In the genomic region with DNA sequence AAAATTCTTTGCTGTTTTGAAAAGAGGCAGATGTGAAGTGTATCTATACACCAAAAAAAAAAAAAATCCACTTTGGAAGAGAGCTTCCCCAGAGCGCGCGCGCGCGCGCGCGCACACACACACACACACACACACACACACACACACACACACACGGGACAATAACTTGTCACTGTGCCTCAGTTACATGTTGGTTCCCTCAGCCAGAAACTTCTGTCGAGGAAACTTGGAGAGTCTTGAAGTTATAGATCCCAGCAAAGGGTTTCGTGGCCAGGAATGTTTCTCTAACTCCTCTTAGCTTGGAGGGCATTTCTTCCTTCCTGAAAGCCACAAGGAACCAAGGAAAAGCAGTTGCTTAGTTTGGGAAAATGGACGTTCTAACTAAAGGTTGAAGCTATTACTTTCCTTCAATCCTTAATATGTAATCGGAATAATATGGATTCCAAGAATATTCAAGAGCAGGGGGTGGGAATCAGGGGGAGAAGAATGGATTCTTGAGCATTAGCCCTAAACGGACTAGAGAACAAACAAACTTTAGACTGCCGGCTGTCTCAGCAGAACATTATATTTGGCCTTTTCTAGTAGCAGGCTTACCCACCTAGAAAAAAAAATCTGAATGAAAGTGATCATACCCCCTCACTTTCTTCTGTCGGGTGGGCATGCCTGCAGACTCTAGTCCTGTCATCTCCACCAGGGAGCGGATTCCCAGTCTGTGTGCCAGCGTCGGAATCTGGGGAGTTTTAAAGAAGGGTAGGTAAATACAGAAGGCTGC, we compare ENCODE assay signal across 8 mouse cellular contexts. TPM values are rescaled to one million over a fixed set of nuclear protein-coding genes. Genes with fewer than 3 reads are reported as not detected.
DNase-seq lines count a peak whose midpoint lies in the region; ATAC-seq lines count a peak whose summit lies in the region.

No protein-coding gene starts in this region.

- peak overlapping the region; percentile 59 for H3K9ac ChIP-seq in hindbrain, embryonic 13.5 days
- no peak overlapping the region for H3K9ac ChIP-seq in liver, embryonic 15.5 days

- peak; percentile 89 for DNase-seq in heart, adult 11 months
- no peak for DNase-seq in heart, adult 8-10 months (ENCODE audit: low spot score)
- DNase-seq in ovary, adult 18-20 months (ENCODE audit: low spot score): no peak
- DNase-seq in right cerebral cortex, postnatal 36 days (ENCODE audit: low spot score in 2 of 2): no peak

- WGBS in hindbrain, embryonic 13.5 days: 3% methylated on average over 20 of the region's 20 CpGs
- 2% methylated on average over 20 of the region's 20 CpGs for WGBS in liver, embryonic 15.5 days (ENCODE audit: insufficient replicate concordance)

- H3K4me3 ChIP-seq in brown adipose tissue, adult 24 weeks (ENCODE audit: insufficient read depth, low read depth, low read length): peak overlapping the region; percentile 43
- peak overlapping the region; percentile 89 for H3K4me3 ChIP-seq in hindbrain, embryonic 13.5 days
- H3K4me3 ChIP-seq in liver, embryonic 15.5 days (replicated peaks): peak overlapping the region; percentile 35

- H3K36me3 ChIP-seq in hindbrain, embryonic 13.5 days: no peaks in the 10 kb centered on the region
- H3K36me3 ChIP-seq in liver, embryonic 15.5 days (replicated peaks): no peaks in the 10 kb centered on the region

- peak overlapping the region; percentile 20 for H3K27ac ChIP-seq in brown adipose tissue, adult 24 weeks (replicated peaks; ENCODE audit: low read depth, low read length)
- peak overlapping the region; percentile 94 for H3K27ac ChIP-seq in hindbrain, embryonic 13.5 days
- 0 out of 2 replicates have a peak overlapping the region, but pooled peaks have one; percentile 33 for H3K27ac ChIP-seq in liver, embryonic 15.5 days (replicated peaks)

- H3K4me1 ChIP-seq in brown adipose tissue, adult 24 weeks (ENCODE audit: control insufficient read depth, insufficient read depth, insufficient read length, low read length): no peaks in the 10 kb centered on the region
- peaks cover 40% of the 10 kb centered on the region for H3K4me1 ChIP-seq in hindbrain, embryonic 13.5 days (replicated peaks)
- peaks cover 17% of the 10 kb centered on the region for H3K4me1 ChIP-seq in liver, embryonic 15.5 days (replicated peaks)

- ATAC-seq in hindbrain, embryonic 13.5 days (ENCODE audit: low FRiP score): no peak
- no peak for ATAC-seq in liver, embryonic 15.5 days (ENCODE audit: insufficient read depth)
- ATAC-seq in inflammation-experienced regulatory T-cells, adult 6 months: no peak

- H3K27me3 ChIP-seq in hindbrain, embryonic 13.5 days: peaks cover 31% of the 10 kb centered on the region
- peaks cover 69% of the 10 kb centered on the region for H3K27me3 ChIP-seq in liver, embryonic 15.5 days

- H3K4me2 ChIP-seq in hindbrain, embryonic 13.5 days: peak overlapping the region; percentile 88
- H3K4me2 ChIP-seq in liver, embryonic 15.5 days: peak overlapping the region; percentile 75

- H3K9me3 ChIP-seq in hindbrain, embryonic 13.5 days: no peaks in the 10 kb centered on the region
- no peaks in the 10 kb centered on the region for H3K9me3 ChIP-seq in liver, embryonic 15.5 days (replicated peaks)

RNA-seq across cellular contexts. Expression of gene E130114P18Rik, which starts 2.2 kb away (rescaled TPM):
- total RNA-seq in heart, adult 8-10 months (2022): under 1 TPM in 2 of 4 experiments, not detected in 2; 0.23 to 0.41 TPM
- not detected in 2 replicates for polyA plus RNA-seq in brown adipose tissue, adult 24 weeks (2012; ENCODE audit: insufficient read depth, insufficient read length, missing spikeins)
- 34.2 and 37.0 TPM in 2 replicates for polyA plus RNA-seq in hindbrain, embryonic 13.5 days (2015; fragmentation: Nextera tagmentation; extraction: Ambion mirVana)
- 0.10 and 0.12 TPM in 2 replicates for polyA plus RNA-seq in liver, embryonic 15.5 days (2015; fragmentation: Nextera tagmentation; extraction: Ambion mirVana)
- polyA plus RNA-seq in inflammation-experienced regulatory T-cells, adult 6 months (2017; shearing (Covaris generic)): not detected

RNA-seq across cellular contexts. Expression of gene Nfia, which starts 3.1 kb away (rescaled TPM):
- 100 to 1,000 TPM; 109 to 137 (median 121) TPM for total RNA-seq in heart, adult 8-10 months (2022)
- 43.3 and 74.8 TPM in 2 replicates for polyA plus RNA-seq in brown adipose tissue, adult 24 weeks (2012; ENCODE audit: insufficient read depth, insufficient read length, missing spikeins)
- 48.1 and 53.2 TPM in 2 replicates for polyA plus RNA-seq in hindbrain, embryonic 13.5 days (2015; fragmentation: Nextera tagmentation; extraction: Ambion mirVana)
- polyA plus RNA-seq in liver, embryonic 15.5 days (2015; fragmentation: Nextera tagmentation; extraction: Ambion mirVana): 4.1 TPM in 2 replicates
- polyA plus RNA-seq in inflammation-experienced regulatory T-cells, adult 6 months (2017; shearing (Covaris generic)): 10 to 100 TPM; 11.0 to 19.2 (median 15.7) TPM

Comparison
In these comparisons a context has a peak if more than half of its experiments do, and no peak if none do; other contexts are left out.
1. H3K27ac ChIP-seq: peak in every context shown above with its lines; median percentile 94 in hindbrain, embryonic 13.5 days; 33 in liver, embryonic 15.5 days; 20 in brown adipose tissue, adult 24 weeks.
2. H3K4me3 ChIP-seq: peak in every context shown above with its lines; median percentile 89 in hindbrain, embryonic 13.5 days; 43 in brown adipose tissue, adult 24 weeks; 35 in liver, embryonic 15.5 days.
3. RNA of gene E130114P18Rik, which starts 2.2 kb away (polyA plus RNA-seq): 34.2 to 37.0 TPM in hindbrain, embryonic 13.5 days; 0.10 to 0.12 TPM in liver, embryonic 15.5 days, not detected in brown adipose tissue, adult 24 weeks and not detected in inflammation-experienced regulatory T-cells, adult 6 months; every median in the first group is over 10 times any median in the second.